Mouse (Mus musculus): ENCODE data around the gene Dydc1. TPM values are rescaled to one million over a fixed set of nuclear protein-coding genes. Genes with fewer than 3 reads are reported as not detected.
"Not testable (repeated sequence)": the region's sequence is repeated elsewhere in the genome, so short reads cannot be mapped to it uniquely, and the experiment has no call there.

Dydc1 gene
- total RNA-seq (2021), result not detected
- long read RNA-seq, experiment 1, result 0 reads
- long read RNA-seq, experiment 2, result 0 reads

DNA sequence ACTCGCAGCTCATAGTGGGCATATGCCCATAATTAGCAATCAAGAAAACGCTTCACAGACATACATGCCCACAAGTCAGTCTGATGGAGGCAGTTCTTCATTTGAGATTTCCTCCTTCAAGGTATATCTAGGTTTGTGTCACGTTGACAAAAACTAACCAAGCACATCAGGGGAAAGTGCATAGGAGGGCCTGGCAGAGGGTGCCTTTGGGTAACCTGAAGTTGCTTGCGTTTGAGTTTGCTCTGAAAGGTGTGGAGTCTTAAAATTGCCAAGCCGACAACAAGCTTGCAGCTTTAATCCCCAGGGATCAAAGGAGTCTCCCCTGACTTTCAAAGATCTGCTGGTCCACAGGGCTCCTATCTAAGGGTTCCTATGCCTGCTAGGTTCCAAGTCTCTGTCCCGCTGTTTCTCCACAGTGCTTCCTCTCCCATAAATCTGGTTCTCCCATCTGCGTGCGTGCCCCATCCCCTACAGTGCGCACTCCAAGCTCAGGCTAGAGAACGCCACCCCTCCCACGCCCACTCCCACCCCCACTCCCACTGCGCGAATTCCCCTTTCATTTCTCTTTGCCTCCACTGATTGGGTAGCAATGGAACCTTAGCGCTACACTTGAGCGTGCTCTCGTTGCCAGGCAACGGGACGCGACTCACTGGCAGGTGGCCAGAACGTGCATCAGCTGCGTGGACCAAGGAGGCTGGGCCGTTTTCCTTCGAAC lies at the start of gene Dydc1:
Gene Dydc1 (plus strand): TSS at position 683 of the 715 bp plus-strand sequence.
- DNase-seq, result peak; percentile 44 to 65

DNA sequence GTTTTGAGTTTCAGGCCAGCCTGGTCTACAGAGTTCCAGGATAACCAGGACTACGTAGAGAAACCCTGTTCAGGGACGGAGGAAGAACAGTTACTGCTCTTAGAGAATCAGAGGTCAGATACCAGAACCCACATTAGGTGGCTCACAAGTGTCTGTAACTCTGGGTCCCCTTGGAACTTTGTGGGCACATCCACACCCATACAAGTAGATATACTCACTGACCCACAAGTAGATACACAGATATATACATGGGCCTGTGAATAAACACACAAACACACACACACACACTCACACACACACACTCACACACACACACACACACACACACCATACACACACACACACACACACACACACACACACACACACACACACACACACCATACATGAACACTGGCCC lies 47.6 kb upstream of the Dydc1 start:
- intact Hi-C loops (cut with DNase I), result no loop called here
- DNase-seq, result no peak

More for the DNA sequence above, at the start of gene Dydc1:
- intact Hi-C loops (cut with DNase I), result no loop called here

- intact Hi-C loops (cut with DNase I), result no loop called here
- no peak for DNase-seq
Measured at GRCm38 (mm10) chr14:41025594-41026284, 47.0 kb upstream of the Dydc1 start.

- intact Hi-C loops (cut with DNase I), result no loop called here
Measured at GRCm38 (mm10) chr14:41029303-41029702, 43.4 kb upstream of the Dydc1 start.

GRCm38 (mm10) chr14:41030989-41031513 lies 41.7 kb upstream of the Dydc1 start:
- intact Hi-C loops (cut with DNase I), result no loop called here
- no peak for DNase-seq

More at GRCm38 (mm10) chr14:41029303-41029702, 43.4 kb upstream of the Dydc1 start:
- no peak for DNase-seq

GRCm38 (mm10) chr14:41033135-41034110 lies 39.3 kb upstream of the Dydc1 start:
- peak; percentile 76 to 84 for DNase-seq
- intact Hi-C loops (cut with DNase I), result loop anchor here (1.0 to 2.0 kb wide), 3 partner anchors 54 to 1501 kb away; no protein-coding TSS in a partner anchor

DNA sequence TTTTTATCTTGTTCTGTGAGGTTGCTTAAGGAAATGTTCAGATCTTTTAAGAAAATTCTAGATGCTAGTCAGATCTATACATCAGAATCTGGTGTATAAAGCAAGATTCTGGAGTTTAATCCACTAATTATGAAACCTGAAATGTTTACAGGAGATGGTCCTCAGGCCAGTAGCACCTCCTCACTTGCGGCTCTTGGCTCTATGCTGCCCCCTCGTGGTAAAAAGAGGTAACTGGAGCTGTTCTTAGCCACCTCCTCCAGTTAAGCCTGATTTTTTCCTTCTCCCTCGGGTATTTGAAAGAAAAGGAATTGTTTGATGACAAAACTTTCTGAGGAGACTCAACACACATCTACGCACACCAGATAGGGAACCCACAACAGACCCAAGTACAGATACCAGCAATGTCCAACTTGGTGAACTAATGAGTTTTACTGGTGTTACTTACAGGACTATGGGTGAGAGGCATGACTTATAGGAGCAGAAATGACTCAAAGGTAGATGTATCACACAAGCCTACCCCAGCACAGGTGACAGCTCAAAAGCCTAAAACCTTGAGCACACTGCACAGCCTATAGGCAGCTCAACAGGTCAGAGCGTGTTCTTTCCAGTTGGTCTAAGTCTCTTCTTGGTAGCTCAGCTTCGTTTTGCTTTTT lies 37.4 kb upstream of the Dydc1 start:
- intact Hi-C loops (cut with DNase I), result loop anchor here (2.0 kb wide), 1 partner anchor 1502 kb away; no protein-coding TSS in a partner anchor
- peak; percentile 49 to 76 for DNase-seq

GRCm38 (mm10) chr14:41047402-41047801 lies 25.3 kb upstream of the Dydc1 start:
- no peak for DNase-seq
- intact Hi-C loops (cut with DNase I), result no loop called here

DNA sequence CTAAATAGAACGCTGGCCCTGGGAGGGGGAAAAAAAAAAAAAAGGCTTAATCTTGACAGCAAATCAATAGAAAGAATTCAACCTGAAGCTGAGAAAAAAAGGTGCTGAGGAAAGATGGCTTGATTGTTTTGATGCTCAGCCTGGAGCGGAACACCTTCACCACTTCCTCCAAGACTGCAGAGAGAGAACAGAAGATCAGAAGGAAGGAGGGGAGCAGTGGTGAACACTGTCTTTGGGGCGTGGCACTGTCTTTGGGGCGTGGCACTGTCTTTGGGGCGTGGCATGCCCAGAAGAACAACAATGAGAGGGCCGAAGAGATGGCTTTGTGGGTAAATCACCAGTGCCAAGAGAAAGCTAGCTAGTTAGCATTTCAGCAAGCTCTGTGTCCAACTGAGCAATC lies 22.2 kb upstream of the Dydc1 start:
- intact Hi-C loops (cut with DNase I), result no loop called here

DNA sequence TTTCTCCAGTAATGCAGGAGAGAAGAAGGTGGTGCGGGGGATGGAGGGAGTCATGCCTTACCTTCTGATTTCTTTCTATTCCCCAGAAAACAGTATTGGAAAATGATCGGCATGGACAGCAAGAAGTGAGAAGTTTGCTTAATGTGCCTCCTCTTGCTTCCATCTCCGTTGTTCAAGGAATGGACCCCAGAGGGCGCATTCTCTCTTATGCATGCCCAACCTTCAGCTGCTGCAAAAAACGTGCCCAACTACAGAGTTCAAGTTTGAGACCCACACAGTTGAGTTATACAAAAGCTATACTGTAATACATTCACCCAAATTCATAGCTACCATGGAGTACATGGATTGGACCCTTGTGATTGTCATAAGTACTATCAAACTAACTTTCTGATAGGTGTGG lies 20.2 kb upstream of the Dydc1 start:
- intact Hi-C loops (cut with DNase I), result no loop called here
- peak in 1 of 2 experiments; percentile 15 for DNase-seq

More for the DNA sequence above, 22.2 kb upstream of the Dydc1 start:
- DNase-seq, result no peak

DNA sequence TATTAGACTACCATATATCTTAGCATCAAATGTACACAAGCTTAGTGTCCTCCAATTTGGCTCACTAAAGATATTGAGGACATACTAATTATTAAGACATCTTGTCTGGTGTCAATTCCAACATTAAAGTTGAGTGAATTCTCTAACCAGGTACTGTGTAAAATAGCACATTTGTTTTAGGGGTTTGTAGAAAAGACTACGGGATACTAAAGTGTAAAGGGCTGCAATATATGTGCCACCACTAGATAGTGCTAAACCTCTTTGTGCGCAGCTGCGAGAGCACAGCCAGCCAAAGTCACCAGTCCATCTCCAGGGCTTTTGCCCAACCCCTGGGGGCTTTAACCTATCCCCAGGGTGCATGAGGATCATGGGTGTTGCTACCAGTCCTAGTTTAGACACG lies 19.5 kb upstream of the Dydc1 start:
- intact Hi-C loops (cut with DNase I), result not testable (repeated sequence)

GRCm38 (mm10) chr14:41065168-41065567 lies 7.5 kb upstream of the Dydc1 start:
- no peak for DNase-seq
- intact Hi-C loops (cut with DNase I), result no loop called here

More for the DNA sequence above, 19.5 kb upstream of the Dydc1 start:
- DNase-seq, result not testable (repeated sequence)

DNA sequence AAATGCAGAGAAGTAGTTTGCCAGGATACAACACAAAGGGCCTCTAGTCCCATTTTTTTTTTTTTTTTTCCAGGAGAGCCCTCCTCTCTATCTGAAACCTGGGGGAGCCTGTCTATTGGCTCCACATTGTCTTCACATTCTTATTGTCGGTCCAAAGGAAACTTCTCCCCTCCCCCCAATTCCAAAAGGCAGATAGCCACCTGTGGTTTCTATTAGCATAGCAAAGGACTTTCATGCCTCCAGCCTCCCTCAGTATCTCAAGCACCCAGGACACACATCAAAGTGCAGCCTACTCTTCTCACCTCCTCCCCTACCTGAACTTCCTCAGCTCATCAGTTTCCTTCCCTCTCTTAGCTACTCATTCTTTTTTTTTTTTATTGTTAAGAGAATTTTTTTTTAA lies 6.3 kb upstream of the Dydc1 start:
- no peak for DNase-seq
- intact Hi-C loops (cut with DNase I), result no loop called here

- no peak for DNase-seq
- intact Hi-C loops (cut with DNase I), result no loop called here
Measured at GRCm38 (mm10) chr14:41069108-41069507, 3.6 kb upstream of the Dydc1 start, which contains the start of gene Dydc2. Gene Dydc2, minus strand, starts transcription at chr14:41069208.

DNA sequence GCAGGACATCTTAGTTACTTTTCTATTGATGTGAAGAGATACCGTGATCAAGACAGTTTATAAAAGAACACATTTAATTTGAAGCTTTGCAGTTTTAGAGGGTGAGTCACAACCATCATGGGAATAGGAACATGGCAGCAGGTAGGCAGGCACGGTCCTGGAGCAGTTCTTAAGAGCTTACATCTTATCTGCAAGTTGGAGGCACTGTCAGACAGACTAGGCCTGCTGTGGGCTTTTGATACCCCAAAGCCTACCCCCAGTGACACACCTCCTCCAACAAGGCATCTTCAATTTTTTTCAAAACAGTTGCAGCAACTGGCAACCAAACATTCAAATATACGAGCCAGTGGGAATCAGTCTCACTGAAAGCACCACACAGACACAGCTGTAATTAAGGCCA lies 2.4 kb upstream of the Dydc1 start:
- intact Hi-C loops (cut with DNase I), result no loop called here
- no peak for DNase-seq

- no peak for DNase-seq
- intact Hi-C loops (cut with DNase I), result no loop called here
Measured at GRCm38 (mm10) chr14:41072944-41073275, 199 bp downstream of the Dydc1 start.

DNA sequence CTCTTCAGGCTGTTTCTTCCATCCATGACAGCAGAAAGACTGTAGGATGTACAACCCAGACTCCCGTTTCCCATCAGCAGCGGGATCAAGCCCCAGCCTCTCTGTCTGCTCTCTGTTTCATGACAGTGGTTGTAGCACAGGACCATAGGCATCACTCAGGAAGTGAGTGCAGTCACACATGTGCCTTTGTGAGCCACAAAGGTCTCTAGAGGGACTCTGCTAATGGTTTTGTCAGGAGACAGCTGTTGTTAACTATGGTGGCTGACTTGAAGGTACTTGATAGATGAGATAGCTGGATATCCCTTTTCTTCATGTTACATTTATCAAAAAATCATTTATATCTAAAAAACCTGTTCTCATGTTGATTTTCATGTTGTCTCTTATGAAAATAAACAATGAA lies 9.7 kb downstream of the Dydc1 start:
- DNase-seq, result no peak
- intact Hi-C loops (cut with DNase I), result no loop called here

DNA sequence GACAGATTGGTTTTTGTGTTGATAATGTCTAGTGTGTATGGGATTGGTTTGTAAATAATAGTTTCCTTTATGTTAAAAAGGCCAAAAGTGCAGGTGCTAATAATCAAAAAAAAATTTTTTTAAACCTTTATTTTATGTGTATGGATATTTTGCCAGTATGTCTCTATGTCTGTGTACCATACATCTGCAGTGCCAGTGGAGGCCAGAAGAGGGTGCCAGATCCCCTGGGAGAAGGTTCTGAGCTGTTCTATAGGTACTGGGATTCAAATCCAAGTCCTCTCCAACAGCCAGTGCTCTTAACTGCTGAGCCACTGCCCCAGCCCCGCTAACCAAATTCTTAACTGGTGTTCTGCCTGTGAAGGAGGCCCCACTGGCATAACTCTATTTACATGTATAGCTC lies 14.8 kb downstream of the Dydc1 start:
- intact Hi-C loops (cut with DNase I), result no loop called here
- DNase-seq, result no peak

DNA sequence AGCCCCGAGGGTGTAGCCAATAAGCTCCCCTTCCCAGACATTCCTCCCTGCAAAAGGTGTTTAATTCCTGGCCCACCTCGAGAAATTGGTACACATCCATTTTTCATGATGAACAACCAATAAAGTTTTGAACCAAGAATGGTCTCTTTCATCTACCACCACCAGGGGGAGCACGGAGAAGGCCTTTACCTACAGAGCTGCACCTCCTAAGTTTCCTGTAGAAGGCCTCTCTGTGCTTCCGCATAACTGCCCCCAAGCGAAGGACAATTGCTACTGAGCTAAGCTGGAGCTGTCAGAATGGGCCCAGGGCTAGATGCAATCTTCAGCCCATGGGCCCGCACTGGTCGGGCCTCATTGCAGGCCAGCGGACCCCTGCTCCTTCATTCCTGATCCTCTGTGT lies 18.1 kb downstream of the Dydc1 start:
- DNase-seq, result peak; percentile 1 to 22

DNA sequence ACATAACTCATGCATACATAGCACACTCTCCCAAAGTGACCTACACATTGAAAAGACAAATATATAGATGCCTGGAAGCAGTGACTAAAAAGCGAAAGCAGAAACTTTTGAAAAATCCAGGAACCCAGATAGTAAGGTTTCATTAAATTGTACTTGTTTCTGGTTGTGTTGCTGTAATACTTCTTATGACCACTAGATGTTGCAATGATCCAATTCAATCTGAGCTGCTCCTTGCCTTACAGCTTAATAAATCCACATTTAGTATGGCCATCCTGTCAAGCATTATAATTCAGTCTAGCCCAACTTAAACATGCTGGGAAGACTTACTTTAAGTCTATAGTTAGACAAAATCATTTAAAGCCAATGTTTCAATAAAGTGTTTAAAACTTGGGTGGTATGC lies 21.4 kb downstream of the Dydc1 start:
- intact Hi-C loops (cut with DNase I), result loop anchor here (2.0 kb wide), 1 partner anchor 67 kb away; no protein-coding TSS in a partner anchor
- no peak for DNase-seq

More for the DNA sequence above, 18.1 kb downstream of the Dydc1 start:
- intact Hi-C loops (cut with DNase I), result no loop called here
